Mouse (Mus musculus) megakaryocyte progenitor cell, adult 5-6 weeks (primary cell): ENCODE data around the gene Mstn. TPM values are rescaled to one million over a fixed set of nuclear protein-coding genes. Genes with fewer than 3 reads are reported as not detected.

ENCODE experiments used
- ATAC-seq: replicated peaks from 2 replicates; pipeline ENCODE4 v1.8.0; 2016; ENCODE audit warnings: mild to moderate bottlenecking, moderate TSS enrichment, inconsistent platforms; ENCODE audit not compliant: poor library complexity
- total RNA-seq, 2 experiments: library from RNA; stranded (forward) in 1 of 2; stranded (reverse) in 1 of 2; fragments of 157-497, 149-512 nt in 1 of 2; fragments of 200-1000 nt in 1 of 2; gene quantifications; 2 replicates each; pipeline versions ENCODE4 v1.2.3 to v1.2.4; 2015 to 2017

The Mstn gene
- total RNA-seq (2015): not detected in 2 replicates
- total RNA-seq (2017): not detected in 2 replicates

DNA sequence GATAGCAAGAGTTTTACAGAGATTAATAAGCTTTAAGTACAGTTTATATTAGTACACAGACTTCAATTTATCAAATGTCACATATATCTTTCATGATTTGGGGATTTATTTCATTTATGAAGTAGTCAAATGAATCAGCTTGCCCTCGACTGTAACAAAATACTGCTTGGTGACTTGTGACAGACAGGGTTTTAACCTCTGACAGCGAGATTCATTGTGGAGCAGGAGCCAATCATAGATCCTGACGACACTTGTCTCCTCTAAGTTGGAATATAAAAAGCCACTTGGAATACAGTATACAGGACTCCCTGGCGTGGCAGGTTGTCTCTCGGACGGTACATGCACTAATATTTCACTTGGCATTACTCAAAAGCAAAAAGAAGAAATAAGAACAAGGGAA, at the start of gene Mstn:
Gene Mstn (plus strand): TSS at position 301 of the 400 bp plus-strand sequence.
- no peak for ATAC-seq

DNA sequence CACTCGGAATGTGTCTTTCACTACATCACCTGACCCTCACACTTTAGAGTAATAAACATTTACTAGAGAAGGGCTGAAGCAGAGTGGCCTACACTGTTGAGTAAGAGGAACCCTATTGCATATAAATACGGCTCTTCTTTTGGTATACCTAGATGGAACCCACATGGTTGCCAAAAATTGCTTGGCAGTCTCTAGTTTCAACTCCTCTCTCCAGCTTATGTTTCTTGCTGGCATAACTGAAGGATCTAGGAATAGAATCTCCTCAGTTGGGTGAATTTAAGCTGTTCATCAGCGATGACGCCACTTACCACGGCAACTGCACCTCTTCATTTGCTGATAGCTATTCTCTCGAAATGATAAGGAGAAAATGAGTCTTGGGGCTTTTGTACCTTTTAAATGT, 46.7 kb upstream of the Mstn start:
- no peak for ATAC-seq

DNA sequence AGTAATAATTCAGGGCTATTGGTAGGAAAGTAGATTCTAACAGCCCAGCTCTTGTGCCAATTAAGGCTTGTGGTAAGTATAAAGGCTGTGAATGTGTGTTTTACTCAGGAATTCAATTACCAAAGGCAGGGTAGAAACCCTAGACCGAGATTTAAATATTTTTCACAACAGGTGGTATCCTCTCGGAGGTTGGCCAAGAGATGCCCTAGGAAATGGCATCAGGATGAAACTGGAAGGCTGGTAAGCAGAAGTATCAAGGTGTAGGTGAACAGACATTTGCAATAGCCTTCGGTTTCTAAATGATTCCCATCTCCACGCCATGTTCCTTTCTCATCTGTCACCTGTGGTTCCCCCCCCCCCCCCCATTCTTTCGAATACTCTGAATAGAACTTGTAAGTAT, 45.8 kb upstream of the Mstn start:
- ATAC-seq: no peak

DNA sequence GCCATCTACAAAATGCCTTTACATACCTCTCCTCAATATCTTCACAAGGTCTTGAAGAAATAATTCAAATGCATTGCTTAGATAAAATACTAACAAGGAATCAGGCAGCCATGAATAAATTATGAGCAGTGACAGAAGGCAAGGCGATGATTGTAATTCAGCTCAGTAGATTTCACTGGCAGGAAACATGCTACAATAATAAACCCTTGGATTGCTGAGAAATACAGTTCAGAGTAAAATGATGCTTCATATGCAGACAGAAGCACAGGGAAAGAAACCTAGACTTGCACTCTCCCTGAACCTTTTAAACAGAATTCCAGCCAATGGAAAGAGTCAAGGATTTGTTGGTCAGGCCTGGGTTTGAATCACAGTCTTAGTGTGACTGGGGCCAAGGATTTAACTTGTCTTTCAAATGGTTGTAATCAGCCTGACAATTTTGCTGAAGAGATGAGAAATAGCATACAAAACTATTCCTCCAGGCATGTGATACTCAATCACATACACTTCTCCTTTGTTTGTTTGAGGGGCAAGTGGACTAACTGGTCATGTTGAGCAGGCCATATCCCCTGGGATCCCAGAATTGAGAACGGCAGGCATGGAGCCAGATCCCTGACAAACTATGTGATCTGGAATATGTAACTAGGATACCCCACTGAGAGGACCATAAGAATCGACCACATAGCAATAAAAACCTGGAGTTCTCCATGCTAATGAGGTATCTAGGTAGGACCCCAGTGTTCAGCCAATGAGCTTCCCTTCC, 42.5 kb upstream of the Mstn start:
- ATAC-seq: no peak

DNA sequence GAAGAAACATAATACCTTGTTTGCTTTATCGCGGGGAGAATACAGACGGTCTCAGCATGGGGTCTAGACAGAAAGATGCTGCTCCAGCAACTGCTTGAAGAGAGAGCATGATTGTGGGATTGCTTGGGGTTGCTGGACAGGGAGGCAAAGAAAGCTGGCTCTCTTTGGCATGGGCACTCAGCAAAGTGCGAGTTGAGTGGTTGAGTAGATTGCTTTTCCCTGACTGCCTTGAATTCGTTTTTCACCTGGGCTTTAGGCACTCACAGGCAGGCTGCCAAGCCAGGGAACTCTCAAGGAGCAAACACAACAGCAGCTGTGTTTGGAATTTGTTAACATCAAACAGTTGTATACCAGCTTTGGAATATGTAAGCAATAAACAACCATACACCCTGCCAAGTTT, 41.4 kb upstream of the Mstn start, which contains the start of gene 1700019D03Rik:
Gene 1700019D03Rik (minus strand): TSS at position 101 of the 400 bp plus-strand sequence.
- no peak for ATAC-seq

DNA sequence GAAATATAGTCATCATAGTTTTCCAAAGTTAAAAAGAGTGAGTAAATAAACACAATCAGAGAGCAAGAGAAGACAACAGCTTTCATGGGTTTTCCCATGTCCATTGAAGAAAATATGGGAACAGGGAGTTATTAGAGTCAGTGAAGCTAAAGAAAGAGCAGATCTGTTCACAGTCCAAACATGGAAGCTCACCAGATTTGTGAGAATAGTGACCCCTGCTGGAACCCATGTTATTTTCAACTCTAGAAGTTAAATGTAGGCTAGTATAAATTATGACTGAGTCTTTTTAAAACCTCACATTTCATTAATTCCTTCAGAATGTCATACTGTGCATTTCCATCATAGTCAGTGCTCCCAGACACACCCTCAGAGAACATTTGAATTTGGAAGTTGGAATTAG, 28.9 kb upstream of the Mstn start:
- peak; percentile 48; the same call in 1 of the 2 replicates for ATAC-seq

DNA sequence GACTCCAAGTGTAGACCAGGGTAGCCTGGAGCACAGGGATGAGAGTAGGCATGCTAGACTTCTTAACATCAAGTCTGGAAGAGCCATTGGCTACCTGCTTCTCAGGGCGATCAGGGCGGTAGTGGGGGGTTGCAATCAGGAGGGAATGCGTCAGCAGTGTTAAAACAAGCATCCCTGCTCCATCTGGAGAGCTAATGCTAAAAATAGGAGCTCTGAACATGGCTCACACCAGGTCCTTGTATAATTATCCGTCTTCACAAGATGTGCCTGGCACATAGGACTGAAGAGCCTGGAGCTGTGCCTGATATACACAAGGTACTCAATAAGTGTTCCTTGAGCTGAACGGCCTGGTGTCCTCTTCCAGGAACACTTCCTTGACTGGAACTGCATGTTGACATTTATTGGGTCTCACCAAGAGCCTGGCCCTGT, 24.0 kb upstream of the Mstn start:
- ATAC-seq: no peak

DNA sequence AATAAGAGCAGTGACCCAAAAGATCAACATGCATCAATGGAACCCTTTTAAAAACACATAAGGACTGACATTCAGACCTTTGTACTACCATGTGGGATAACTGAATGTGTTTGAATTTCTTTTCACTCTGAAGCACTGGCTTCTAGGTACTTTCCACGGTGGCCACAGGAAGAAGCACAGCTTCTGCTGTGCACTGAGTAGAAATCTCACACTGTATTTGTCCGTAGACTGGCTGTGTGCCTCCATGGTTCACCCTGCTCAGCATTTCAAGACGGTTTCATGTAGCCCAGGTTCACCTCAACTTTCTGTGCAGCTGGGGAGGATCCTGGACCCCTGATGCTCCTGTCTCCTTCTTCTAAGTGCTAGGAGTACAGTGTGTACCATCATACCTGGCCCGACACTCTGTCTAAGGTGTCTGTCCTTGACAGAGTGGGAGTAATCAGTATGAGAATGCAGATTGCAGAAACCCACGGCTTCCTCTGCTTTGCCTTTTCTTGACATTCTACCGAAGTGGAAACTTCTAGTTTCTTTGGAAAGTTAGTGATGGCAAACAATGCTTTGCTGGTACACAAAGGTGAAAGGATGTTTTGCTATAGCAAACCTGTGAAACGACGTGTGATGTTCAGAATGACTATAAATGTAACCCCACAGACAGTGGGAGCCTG, 11.5 kb upstream of the Mstn start:
- ATAC-seq: no peak

DNA sequence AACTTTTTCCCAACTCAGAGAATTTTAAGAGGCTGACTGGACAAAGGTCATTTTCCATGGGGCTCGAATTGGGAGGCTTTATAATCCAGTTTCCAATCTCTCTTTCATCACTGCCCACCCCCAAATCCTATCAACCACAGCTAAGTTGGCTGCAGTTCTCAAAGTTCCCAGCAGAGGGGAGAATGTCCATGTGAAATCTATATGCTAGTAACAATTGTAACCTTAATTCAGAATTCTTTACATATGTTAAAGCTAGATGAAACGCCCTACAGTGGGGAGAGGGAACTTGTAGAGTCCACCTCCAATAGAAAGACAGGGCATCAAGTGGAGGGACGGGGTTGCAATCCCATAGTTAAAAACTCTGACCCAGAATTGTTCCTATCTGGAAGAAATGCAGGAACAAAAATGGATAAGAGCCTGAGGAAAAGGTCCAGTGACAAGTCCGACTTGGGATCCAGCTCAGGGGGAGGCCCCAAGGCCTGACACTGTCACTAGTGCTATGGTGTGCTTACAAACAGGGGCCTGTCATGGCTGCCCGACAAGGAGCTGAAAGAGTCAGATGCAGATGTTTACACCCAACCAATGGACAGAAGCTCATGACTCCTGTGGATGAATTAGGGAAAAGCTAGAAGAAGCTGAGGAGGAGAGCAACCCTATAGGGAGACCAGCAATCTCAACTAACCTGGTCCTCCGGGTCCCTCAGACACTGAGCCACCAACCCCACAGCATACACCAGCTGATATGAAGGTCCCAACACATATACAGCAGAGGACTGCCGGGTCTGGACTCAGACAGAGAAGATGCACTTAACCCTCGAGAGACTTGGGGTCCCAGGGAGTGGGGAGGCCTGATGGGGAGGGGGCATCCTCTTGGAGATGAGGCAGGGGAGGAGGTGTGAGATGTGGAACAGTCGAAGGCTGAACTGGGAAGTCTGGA, 8.1 kb upstream of the Mstn start:
- peak; percentile 79 for ATAC-seq

DNA sequence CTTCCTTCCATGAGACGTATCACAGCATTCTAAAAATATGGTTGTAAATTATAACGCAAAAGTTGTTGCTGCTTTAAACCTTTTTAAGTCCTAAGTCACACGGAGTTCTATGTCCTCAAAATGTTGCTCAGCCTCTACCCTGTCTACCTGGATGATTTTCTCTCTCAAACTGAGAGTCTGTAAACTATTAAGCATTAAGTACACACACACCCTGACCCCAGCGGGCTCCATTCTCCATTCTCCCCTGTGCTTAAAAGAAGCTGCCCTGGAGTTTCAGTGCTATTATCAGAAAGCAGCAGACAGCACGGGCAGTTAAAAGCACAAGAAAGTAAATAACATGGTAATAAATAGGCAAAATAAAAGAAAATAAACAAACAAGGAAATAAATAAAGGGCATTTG, 2.3 kb upstream of the Mstn start:
- no peak for ATAC-seq

DNA sequence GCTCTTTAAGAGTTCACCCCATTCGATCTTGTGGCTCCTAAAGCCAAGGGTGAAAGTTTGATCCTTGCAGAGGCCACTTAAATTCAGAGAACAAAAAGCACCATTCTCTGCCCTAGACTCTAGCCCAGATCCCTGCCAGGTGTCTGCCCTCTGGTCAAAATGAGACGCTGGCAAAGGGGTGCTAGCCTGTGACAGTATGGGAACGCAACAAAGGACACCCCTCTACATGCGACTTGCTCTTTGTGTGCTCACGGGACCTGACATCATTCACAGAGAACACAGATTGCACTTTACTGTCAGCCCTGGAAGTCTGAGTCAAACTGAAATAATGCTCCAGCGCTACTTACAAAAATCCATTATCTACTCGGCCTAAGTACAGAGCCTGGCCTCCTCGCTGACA, 941 bp upstream of the Mstn start:
- no peak for ATAC-seq

DNA sequence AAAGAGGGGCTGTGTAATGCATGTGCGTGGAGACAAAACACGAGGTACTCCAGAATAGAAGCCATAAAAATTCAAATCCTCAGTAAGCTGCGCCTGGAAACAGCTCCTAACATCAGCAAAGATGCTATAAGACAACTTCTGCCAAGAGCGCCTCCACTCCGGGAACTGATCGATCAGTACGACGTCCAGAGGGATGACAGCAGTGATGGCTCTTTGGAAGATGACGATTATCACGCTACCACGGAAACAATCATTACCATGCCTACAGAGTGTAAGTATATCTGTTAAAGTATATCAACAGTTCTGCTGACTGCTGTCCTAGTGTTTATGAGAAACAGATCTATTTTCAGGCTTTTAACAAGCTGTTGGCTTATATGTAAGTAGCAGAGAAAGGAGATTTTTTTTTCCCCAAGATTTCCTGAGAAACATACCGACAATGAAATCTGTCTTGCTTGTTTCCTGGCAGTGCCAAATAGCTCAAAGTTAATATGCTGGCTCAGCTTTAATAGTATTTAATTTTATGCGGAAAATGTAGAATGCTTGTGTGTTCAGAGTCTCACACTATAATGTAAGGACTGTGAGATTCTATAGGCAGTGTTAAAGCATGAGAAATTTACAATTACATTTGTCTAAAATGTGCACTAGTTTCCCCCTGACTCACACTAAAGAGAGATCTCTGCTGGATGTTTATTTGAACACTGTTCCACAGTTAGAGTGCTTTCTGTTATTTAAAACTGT, 600 bp downstream of the Mstn start:
- no peak for ATAC-seq

DNA sequence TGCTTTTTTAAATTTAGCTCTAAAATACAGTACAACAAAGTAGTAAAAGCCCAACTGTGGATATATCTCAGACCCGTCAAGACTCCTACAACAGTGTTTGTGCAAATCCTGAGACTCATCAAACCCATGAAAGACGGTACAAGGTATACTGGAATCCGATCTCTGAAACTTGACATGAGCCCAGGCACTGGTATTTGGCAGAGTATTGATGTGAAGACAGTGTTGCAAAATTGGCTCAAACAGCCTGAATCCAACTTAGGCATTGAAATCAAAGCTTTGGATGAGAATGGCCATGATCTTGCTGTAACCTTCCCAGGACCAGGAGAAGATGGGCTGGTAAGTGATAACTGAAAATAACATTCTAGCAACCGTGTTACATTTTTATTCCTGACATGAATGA, 2.5 kb downstream of the Mstn start:
- no peak for ATAC-seq

DNA sequence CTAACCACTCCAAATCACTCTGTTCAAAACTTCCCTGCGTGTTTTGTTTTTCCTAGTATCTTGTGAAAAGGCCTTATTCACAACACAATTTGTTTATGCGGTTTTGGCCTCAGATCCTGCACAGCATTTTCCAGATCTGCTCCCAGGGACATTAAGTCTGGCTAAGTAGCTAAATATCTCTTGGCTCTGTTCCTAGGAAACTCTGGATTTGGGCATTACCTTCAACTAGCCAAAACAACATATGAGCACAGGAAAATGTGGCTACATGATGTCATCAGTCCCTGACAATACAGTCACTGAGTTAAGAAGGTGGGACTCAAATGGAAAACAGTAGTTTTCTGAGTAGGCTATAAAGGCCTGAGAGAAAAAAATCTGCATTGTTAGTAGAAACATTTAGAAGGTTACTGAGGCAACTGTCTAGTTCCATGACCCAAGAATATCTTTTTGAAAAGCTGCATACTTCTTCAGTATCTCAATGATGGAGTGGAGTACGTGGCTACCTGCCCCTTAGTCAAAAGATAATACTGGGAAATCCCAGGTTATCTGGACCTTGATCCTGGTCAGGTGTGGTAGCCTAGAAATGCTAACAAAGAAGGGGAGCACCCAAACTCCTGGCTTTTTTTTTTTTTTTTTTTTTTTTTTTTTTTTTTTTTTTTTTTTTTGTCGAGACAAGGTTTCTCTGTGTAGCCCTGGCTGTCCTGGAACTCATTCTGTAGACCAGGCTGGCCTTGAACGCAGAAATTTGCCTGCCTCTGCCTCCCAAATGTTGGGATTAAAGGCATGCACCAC, 8.5 kb downstream of the Mstn start:
- ATAC-seq: no peak

DNA sequence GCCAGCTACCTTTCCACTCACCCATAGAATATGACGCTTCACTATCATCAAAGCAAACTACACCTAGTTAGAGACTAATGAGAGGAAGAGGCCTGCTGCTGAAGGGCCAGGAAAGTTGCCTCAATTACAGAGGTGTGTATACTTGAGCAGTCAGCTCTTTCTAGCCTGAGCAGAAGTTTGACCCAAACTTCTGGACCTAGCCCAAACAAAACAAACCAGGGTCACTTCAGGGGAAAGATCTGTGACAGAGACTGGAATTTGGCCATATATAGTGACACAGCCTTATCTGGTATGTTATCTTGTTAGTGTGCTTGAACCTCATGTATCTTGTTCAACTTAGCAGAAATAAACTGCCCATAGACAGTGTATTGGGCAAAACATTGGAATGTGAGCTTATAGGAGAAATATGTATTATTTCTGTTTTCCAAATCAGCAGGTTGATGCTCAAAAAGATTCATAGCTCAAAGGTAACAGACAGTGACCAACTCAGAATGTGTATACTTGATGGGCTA, 9.3 kb downstream of the Mstn start:
- no peak for ATAC-seq

DNA sequence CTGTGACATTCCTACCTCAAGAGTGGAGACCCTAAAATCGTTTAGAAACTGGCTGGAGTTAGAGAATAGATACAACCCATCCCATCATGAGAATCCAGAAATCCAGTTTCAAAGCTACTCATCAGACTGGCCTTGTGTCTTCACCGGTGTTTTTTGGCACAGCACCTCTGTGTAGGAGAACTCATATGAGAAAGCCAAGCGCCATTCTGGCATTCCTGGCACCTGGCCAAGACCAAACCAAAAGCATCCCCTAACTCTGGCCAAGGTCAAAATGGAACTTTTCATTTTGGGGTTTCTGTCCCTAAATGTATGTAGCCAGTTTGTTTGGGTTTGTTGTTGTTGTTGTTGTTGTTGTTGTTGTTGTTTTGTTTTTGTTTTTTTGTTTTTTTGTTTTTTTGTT, 15.2 kb downstream of the Mstn start:
- ATAC-seq: no peak

DNA sequence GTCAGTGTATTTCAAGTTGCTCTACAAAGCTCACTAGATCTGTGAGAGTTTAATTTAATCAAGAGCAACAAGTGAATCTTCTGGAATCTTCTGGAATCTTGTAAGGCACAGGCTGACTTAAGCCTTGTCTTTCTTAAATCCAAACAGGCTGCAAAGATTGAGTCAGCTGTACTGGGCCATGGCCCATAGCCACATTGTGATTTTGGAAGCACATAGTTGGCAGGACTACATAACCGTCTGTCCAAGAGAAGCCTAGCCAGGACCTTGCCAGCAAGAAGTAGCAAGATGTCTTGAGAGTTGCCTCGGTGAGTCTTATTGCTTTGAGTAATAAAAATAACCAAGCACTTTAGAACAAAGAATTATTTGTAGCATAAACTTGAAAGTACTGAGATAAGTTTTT, 18.4 kb downstream of the Mstn start:
- ATAC-seq: no peak

DNA sequence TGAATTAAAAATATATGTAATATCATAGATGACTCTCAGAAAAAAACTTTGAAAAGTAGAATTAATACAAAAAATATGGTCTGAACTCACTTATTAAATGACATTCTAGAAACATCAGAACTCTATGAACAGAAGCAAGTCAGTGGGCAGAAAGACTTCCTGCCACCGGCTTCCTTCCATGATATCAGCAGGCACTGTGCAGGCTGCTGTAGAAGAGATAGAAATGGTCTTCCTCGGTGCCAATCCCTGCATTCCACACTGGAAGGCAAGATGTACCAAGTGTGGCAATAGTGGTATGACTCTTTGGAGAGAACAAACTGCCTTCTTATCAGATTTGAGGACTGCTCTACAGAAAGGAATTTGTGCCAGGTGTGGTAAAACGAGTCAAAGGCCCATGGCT, 19.2 kb downstream of the Mstn start:
- ATAC-seq: no peak

DNA sequence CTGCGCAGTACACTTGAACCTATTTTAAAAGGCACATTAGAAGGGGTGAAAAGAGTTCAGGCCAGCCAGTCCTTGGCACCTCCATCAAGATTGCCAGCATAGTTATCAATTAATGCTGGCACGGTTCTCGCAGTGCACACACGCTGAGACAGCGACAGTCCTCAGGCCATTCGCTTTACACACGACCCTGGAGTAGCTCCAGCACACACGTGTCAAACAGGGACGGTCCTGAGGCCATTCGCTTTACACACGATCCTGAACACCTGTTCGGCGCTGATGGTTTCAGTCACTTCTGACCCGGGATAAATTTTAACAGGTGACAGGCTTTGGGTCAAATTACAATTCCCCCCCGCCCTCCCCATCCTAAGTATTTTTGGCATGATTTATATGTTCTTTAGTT, 23.8 kb downstream of the Mstn start:
- ATAC-seq: no peak

DNA sequence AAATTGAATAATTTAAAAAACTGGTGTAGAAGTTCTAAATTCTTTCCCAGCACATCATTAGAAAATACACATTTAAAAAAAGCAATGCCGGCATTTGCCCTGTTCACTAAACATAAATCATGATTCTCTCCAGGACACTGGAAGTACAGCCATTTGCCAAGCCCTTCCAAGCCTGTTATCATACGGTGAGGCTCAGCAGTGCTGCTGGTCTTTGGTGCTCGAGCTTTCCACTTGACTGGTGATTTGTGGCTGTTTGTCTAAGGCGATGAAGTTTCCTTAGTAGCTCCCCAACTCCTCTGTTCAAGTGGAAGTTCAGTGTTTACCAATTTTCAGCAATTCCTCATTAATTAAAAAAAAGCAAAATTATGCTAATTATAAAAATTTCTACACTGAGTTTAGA, 24.6 kb downstream of the Mstn start:
- no peak for ATAC-seq
